Mouse (Mus musculus) embryonic fibroblast, embryonic 13.5 days (primary cell): ENCODE data around the gene Ankrd39. TPM values are rescaled to one million over a fixed set of nuclear protein-coding genes. Genes with fewer than 3 reads are reported as not detected.

ENCODE experiments used
- H3K27ac ChIP-seq: 2 replicates; pipeline ENCODE4 v1.5.1; 2012; ENCODE audit warnings: low read length, control low read depth, inconsistent platforms; ENCODE audit not compliant: insufficient read depth
- H3K4me1 ChIP-seq: 2 replicates; pipeline ENCODE4 v1.6.1; 2011; ENCODE audit warnings: low read length; ENCODE audit not compliant: control insufficient read depth, insufficient read depth
- H3K4me3 ChIP-seq: 2 replicates; pipeline ENCODE4 v1.5.1; 2011; ENCODE audit warnings: mild to moderate bottlenecking, control low read depth, low read length; ENCODE audit not compliant: insufficient read depth
- CTCF ChIP-seq: IDR thresholded peaks from 2 replicates; pipeline ENCODE4 v1.5.1; 2011; ENCODE audit warnings: mild to moderate bottlenecking, control low read depth, low read length, moderate library complexity, borderline replicate concordance; ENCODE audit not compliant: insufficient read depth
- POLR2A ChIP-seq: IDR thresholded peaks from 2 replicates; pipeline ENCODE4 v1.6.1; 2011; ENCODE audit warnings: low read depth, mild to moderate bottlenecking, control low read depth, low read length, moderate library complexity
- polyA plus RNA-seq: library from polyadenylated mRNA; stranded (reverse); fragments of >200 nt; gene quantifications from 2 replicates; pipeline ENCODE4 v1.2.4, GENCODE M21; 2011; ENCODE audit warnings: low read depth; ENCODE audit not compliant: missing spikeins, insufficient read length

The Ankrd39 gene
- polyA plus RNA-seq, 1 experiment, result 7.7 TPM

- Histone ChIP-seq H3K4me1 (no peaks in the 10 kb centered on the region), H3K4me3 (no peak overlapping the region), H3K27ac (no peak overlapping the region)
- no peak for TF ChIP-seq POLR2A
- no peak for TF ChIP-seq CTCF
Measured at GRCm38 (mm10) chr1:36531461-36531860, 15.8 kb downstream of the Ankrd39 start.

- Histone ChIP-seq H3K27ac (no peak overlapping the region), H3K4me1 (no peaks in the 10 kb centered on the region), H3K4me3 (no peak overlapping the region)
- TF ChIP-seq POLR2A (no peak), CTCF (no peak)
Measured at GRCm38 (mm10) chr1:36530962-36531361, 16.3 kb downstream of the Ankrd39 start.

- H3K4me1 ChIP-seq, result no peaks in the 10 kb centered on the region
- TF ChIP-seq POLR2A (no peak), CTCF (no peak)
- H3K27ac ChIP-seq, result no peak overlapping the region
- H3K4me3 ChIP-seq, result no peak overlapping the region
Measured at GRCm38 (mm10) chr1:36530485-36530884, 16.8 kb downstream of the Ankrd39 start.

- no peaks in the 10 kb centered on the region for H3K4me1 ChIP-seq
- H3K4me3 ChIP-seq, result no peak overlapping the region
- H3K27ac ChIP-seq, result no peak overlapping the region
- TF ChIP-seq CTCF, result no peak
- no peak for TF ChIP-seq POLR2A
Measured at GRCm38 (mm10) chr1:36529875-36530274, 17.4 kb downstream of the Ankrd39 start.

GRCm38 (mm10) chr1:36529274-36529673, 18.0 kb downstream of the Ankrd39 start:
- TF ChIP-seq POLR2A, result no peak
- no peak for TF ChIP-seq CTCF

GRCm38 (mm10) chr1:36528351-36528750, 18.9 kb downstream of the Ankrd39 start:
- H3K27ac ChIP-seq, result no peak overlapping the region

More at GRCm38 (mm10) chr1:36529274-36529673, 18.0 kb downstream of the Ankrd39 start:
- H3K4me3 ChIP-seq, result no peak overlapping the region
- no peaks in the 10 kb centered on the region for H3K4me1 ChIP-seq
- H3K27ac ChIP-seq, result no peak overlapping the region

GRCm38 (mm10) chr1:36526903-36527302, 20.3 kb downstream of the Ankrd39 start:
- H3K4me1 ChIP-seq, result no peaks in the 10 kb centered on the region
- no peak for TF ChIP-seq CTCF
- no peak for TF ChIP-seq POLR2A
- H3K4me3 ChIP-seq, result no peak overlapping the region
- H3K27ac ChIP-seq, result no peak overlapping the region

More at GRCm38 (mm10) chr1:36528351-36528750, 18.9 kb downstream of the Ankrd39 start:
- TF ChIP-seq POLR2A (no peak), CTCF (no peak)
- Histone ChIP-seq H3K4me3 (no peak overlapping the region), H3K4me1 (no peaks in the 10 kb centered on the region)

GRCm38 (mm10) chr1:36525774-36526173, 21.5 kb downstream of the Ankrd39 start:
- no peaks in the 10 kb centered on the region for H3K4me1 ChIP-seq
- no peak overlapping the region for H3K4me3 ChIP-seq
- TF ChIP-seq CTCF, result no peak
- TF ChIP-seq POLR2A, result no peak
- no peak overlapping the region for H3K27ac ChIP-seq

- Histone ChIP-seq H3K4me3 (no peak overlapping the region), H3K4me1 (no peaks in the 10 kb centered on the region), H3K27ac (no peak overlapping the region)
- TF ChIP-seq CTCF, result no peak
- no peak for TF ChIP-seq POLR2A
Measured at GRCm38 (mm10) chr1:36524058-36524457, 23.2 kb downstream of the Ankrd39 start.

GRCm38 (mm10) chr1:36523332-36524013, 23.8 kb downstream of the Ankrd39 start:
- H3K27ac ChIP-seq, result no peak overlapping the region
- H3K4me1 ChIP-seq, result 0 out of 2 replicates have a peak, but pooled peaks cover under 1% of the 10 kb centered on the region
- H3K4me3 ChIP-seq, result no peak overlapping the region
- no peak for TF ChIP-seq POLR2A
- TF ChIP-seq CTCF, result no peak
